Mouse (Mus musculus) kidney, postnatal 0 days (tissue): ENCODE data around the gene Paxx. TPM values are rescaled to one million over a fixed set of nuclear protein-coding genes. Genes with fewer than 3 reads are reported as not detected.

ENCODE experiments used
- ATAC-seq: fragments of 200-750 bp; cut with Nextera tagmentation; replicated peaks from 2 replicates; pipeline ENCODE4 v1.8.0; 2017; ENCODE audit warnings: low read depth, moderate number of reproducible peaks, moderate TSS enrichment, moderate library complexity; ENCODE audit not compliant: low FRiP score
- DNase-seq: peaks from one replicate; pipeline ENCODE4 v3.0.0-alpha.2; 2016; ENCODE audit warnings: low spot score
- H3K27ac ChIP-seq: fragments of 300-500 bp; sonication (generic); 2 replicates; pipeline ENCODE4 v1.5.1; 2014; ENCODE audit warnings: mild to moderate bottlenecking
- H3K27me3 ChIP-seq: fragments of 300-500 bp; sonication (generic); 2 replicates; pipeline ENCODE4 v1.6.1; 2014; ENCODE audit warnings: low read length, mixed read lengths; ENCODE audit not compliant: insufficient read depth
- H3K36me3 ChIP-seq: fragments of 300-500 bp; sonication (generic); 2 replicates; pipeline ENCODE4 v1.6.1; 2014; ENCODE audit warnings: low read length, mixed read lengths; ENCODE audit not compliant: insufficient read depth
- H3K4me1 ChIP-seq: fragments of 300-500 bp; sonication (generic); replicated peaks from 2 replicates; pipeline ENCODE4 v1.6.1; 2014; ENCODE audit warnings: antibody characterized with exemption, low read length, mixed read lengths; ENCODE audit not compliant: insufficient read depth
- H3K4me2 ChIP-seq: fragments of 300-500 bp; sonication (generic); 2 replicates; pipeline ENCODE4 v1.6.1; 2014; ENCODE audit warnings: mild to moderate bottlenecking, low read length, moderate library complexity, mixed read lengths
- H3K4me3 ChIP-seq: fragments of 300-500 bp; sonication (generic); replicated peaks from 2 replicates; pipeline ENCODE4 v1.5.1; 2014; ENCODE audit warnings: low read depth, low read length
- H3K9ac ChIP-seq: fragments of 300-500 bp; sonication (generic); 2 replicates; pipeline ENCODE4 v1.6.1; 2014; ENCODE audit warnings: low read depth, low read length
- H3K9me3 ChIP-seq: fragments of 300-500 bp; sonication (generic); replicated peaks from 2 replicates; pipeline ENCODE4 v1.6.1; 2016; ENCODE audit warnings: low read length, inconsistent platforms, mixed read lengths
- CTCF ChIP-seq: IDR thresholded peaks from 2 replicates; pipeline ENCODE4 v1.5.1; 2016; ENCODE audit warnings: antibody characterized with exemption, low read depth, mild to moderate bottlenecking, moderate library complexity
- WGBS: fragments of 180-500 bp; shearing (Covaris S2); extraction: QIAGEN DNeasy Blood & Tissue Kit; methylation state at CpG from one replicate; pipeline ENCODE4 v1.1.7; 2014; 5-methylcytosine and 5-hydroxymethylcytosine counted together
- polyA plus RNA-seq: library from polyadenylated mRNA; unstranded; fragments of >200 nt; fragmentation: Nextera tagmentation; extraction: Ambion mirVana; gene quantifications from 2 replicates; pipeline ENCODE4 v1.2.1, GENCODE M21; 2015

The Paxx gene
- polyA plus RNA-seq, 1 experiment from 2014 or later, result 42.0 TPM

GRCm38 (mm10) chr2:25497846-25498575 is 37.1 kb upstream of the Paxx start:
- Histone ChIP-seq H3K4me1 (peaks cover 15% of the 10 kb centered on the region), H3K27me3 (no peaks in the 10 kb centered on the region), H3K36me3 (0 out of 2 replicates have a peak, but pooled peaks cover 5% of the 10 kb centered on the region), H3K4me3 (no peak overlapping the region), H3K9ac (0 out of 2 replicates have a peak overlapping the region, but pooled peaks have one; percentile 35), H3K4me2 (no peak overlapping the region), H3K27ac (peak overlapping the region; percentile 83), H3K9me3 (no peaks in the 10 kb centered on the region)
- TF ChIP-seq CTCF, result no peak
- 43% methylated on average over 6 of the region's 6 CpGs for WGBS
- DNase-seq, result peak; percentile 56
- ATAC-seq, result no peak; the same call in 1 of the 2 replicates

- H3K27ac ChIP-seq, result no peak overlapping the region
- H3K36me3 ChIP-seq, result no peaks in the 10 kb centered on the region
- WGBS, result 41% methylated on average over 4 of the region's 4 CpGs
- peak; percentile 83 for TF ChIP-seq CTCF
- peak; percentile 62 for DNase-seq
- no peaks in the 10 kb centered on the region for H3K9me3 ChIP-seq
- H3K27me3 ChIP-seq, result no peaks in the 10 kb centered on the region
- H3K4me2 ChIP-seq, result no peak overlapping the region
- no peak for ATAC-seq
- H3K4me3 ChIP-seq, result no peak overlapping the region
- peaks cover 7% of the 10 kb centered on the region for H3K4me1 ChIP-seq
- H3K9ac ChIP-seq, result no peak overlapping the region
Observed at GRCm38 (mm10) chr2:25496462-25496861, 35.6 kb upstream of the Paxx start.

GRCm38 (mm10) chr2:25493476-25493961 is 32.6 kb upstream of the Paxx start, which contains the start of gene Lcn12:
Lcn12 (minus strand) TSS chr2:25493911.
- Histone ChIP-seq H3K36me3 (no peaks in the 10 kb centered on the region), H3K4me3 (no peak within 1 kb of the TSS), H3K9me3 (no peaks in the 10 kb centered on the region), H3K4me2 (no peak within 1 kb of the TSS), H3K4me1 (no peaks in the 10 kb centered on the region), H3K9ac (no peak within 1 kb of the TSS), H3K27ac (no peak within 1 kb of the TSS), H3K27me3 (no peaks in the 10 kb centered on the region)
- DNase-seq, result no peak
- no peak for ATAC-seq
- no peak for TF ChIP-seq CTCF
- WGBS, result 85% methylated on average over 5 of the region's 5 CpGs

- 78% methylated on average over 5 of the region's 5 CpGs for WGBS
- no peak overlapping the region for H3K9ac ChIP-seq
- DNase-seq (no peak), ATAC-seq (no peak)
- no peaks in the 10 kb centered on the region for H3K9me3 ChIP-seq
- no peak for TF ChIP-seq CTCF
- H3K27me3 ChIP-seq, result no peaks in the 10 kb centered on the region
- H3K4me2 ChIP-seq, result no peak overlapping the region
- H3K4me1 ChIP-seq, result no peaks in the 10 kb centered on the region
- H3K4me3 ChIP-seq, result no peak overlapping the region
- H3K36me3 ChIP-seq, result no peaks in the 10 kb centered on the region
- H3K27ac ChIP-seq, result no peak overlapping the region
Observed at GRCm38 (mm10) chr2:25492988-25493387, 32.1 kb upstream of the Paxx start.

GRCm38 (mm10) chr2:25488671-25489068 is 27.8 kb upstream of the Paxx start:
- TF ChIP-seq CTCF, result no peak
- Histone ChIP-seq H3K4me1 (no peaks in the 10 kb centered on the region), H3K4me3 (no peak overlapping the region), H3K9ac (no peak overlapping the region), H3K9me3 (no peaks in the 10 kb centered on the region), H3K4me2 (no peak overlapping the region), H3K36me3 (no peaks in the 10 kb centered on the region), H3K27ac (no peak overlapping the region), H3K27me3 (no peaks in the 10 kb centered on the region; the same call in 1 of the 2 replicates)
- DNase-seq (no peak), ATAC-seq (no peak)
- 79% methylated on average over 7 of the region's 7 CpGs for WGBS

GRCm38 (mm10) chr2:25487965-25488670 is 27.2 kb upstream of the Paxx start:
- Histone ChIP-seq H3K27me3 (no peaks in the 10 kb centered on the region; the same call in 1 of the 2 replicates), H3K4me2 (no peak overlapping the region), H3K4me1 (no peaks in the 10 kb centered on the region), H3K9me3 (no peaks in the 10 kb centered on the region), H3K36me3 (no peaks in the 10 kb centered on the region), H3K9ac (no peak overlapping the region), H3K27ac (no peak overlapping the region), H3K4me3 (no peak overlapping the region)
- TF ChIP-seq CTCF, result no peak
- DNase-seq, result no peak
- ATAC-seq, result no peak
- 62% methylated on average over 6 of the region's 6 CpGs for WGBS
